Mouse (Mus musculus) heart, embryonic 12.5 days (tissue): ENCODE results near the gene Tm9sf1. TPM values are rescaled to one million over a fixed set of nuclear protein-coding genes. Genes with fewer than 3 reads are reported as not detected.

Source experiments
- ATAC-seq: fragments of 200-750 bp; cut with Nextera tagmentation; 2 replicates; pipeline ENCODE4 v1.8.0; 2017; ENCODE audit warnings: moderate TSS enrichment, moderate library complexity; ENCODE audit not compliant: insufficient number of reproducible peaks, low FRiP score
- H3K27ac ChIP-seq: fragments of 300-500 bp; sonication (generic); 2 replicates; pipeline ENCODE4 v1.5.1; 2016; ENCODE audit warnings: mild to moderate bottlenecking, moderate library complexity; ENCODE audit not compliant: poor library complexity, severe bottlenecking
- H3K27me3 ChIP-seq: fragments of 300-500 bp; sonication (generic); replicated peaks from 2 replicates; pipeline ENCODE4 v1.6.1; 2016; ENCODE audit warnings: mild to moderate bottlenecking, moderate library complexity
- H3K36me3 ChIP-seq: fragments of 300-500 bp; sonication (generic); 2 replicates; pipeline ENCODE4 v1.6.1; 2016; ENCODE audit warnings: mild to moderate bottlenecking, moderate library complexity
- H3K4me1 ChIP-seq: fragments of 300-500 bp; sonication (generic); replicated peaks from 2 replicates; pipeline ENCODE4 v1.6.1; 2016; ENCODE audit warnings: mild to moderate bottlenecking
- H3K4me2 ChIP-seq: fragments of 300-500 bp; sonication (generic); 2 replicates; pipeline ENCODE4 v1.6.1; 2016; ENCODE audit warnings: mild to moderate bottlenecking, moderate library complexity
- H3K4me3 ChIP-seq: fragments of 300-500 bp; sonication (generic); 2 replicates; pipeline ENCODE4 v1.5.1; 2016; ENCODE audit warnings: mild to moderate bottlenecking
- H3K9ac ChIP-seq: fragments of 300-500 bp; sonication (generic); 2 replicates; pipeline ENCODE4 v1.6.1; 2016; ENCODE audit warnings: mild to moderate bottlenecking, moderate library complexity
- H3K9me3 ChIP-seq: fragments of 300-500 bp; sonication (generic); replicated peaks from 2 replicates; pipeline ENCODE4 v1.6.1; 2016; ENCODE audit warnings: mild to moderate bottlenecking, moderate library complexity
- WGBS: fragments of 180-500 bp; shearing (Covaris S2); methylation state at CpG from one replicate; pipeline ENCODE4 v1.1.7; 2016; 5-methylcytosine and 5-hydroxymethylcytosine counted together
- polyA plus RNA-seq: library from polyadenylated mRNA; unstranded; fragments of >200 nt; fragmentation: Nextera tagmentation; extraction: Ambion mirVana; gene quantifications from 2 replicates; pipeline ENCODE4 v1.2.1, GENCODE M21; 2016

Tm9sf1 gene
- polyA plus RNA-seq, 1 experiment from 2014 or later = 86.2 TPM

- H3K27me3 ChIP-seq = no peaks in the 10 kb centered on the region
- no peak overlapping the region for H3K4me2 ChIP-seq
- 83% methylated on average over 5 of the region's 5 CpGs for WGBS
- H3K36me3 ChIP-seq = peaks cover 32% of the 10 kb centered on the region
- peaks cover 25% of the 10 kb centered on the region for H3K4me1 ChIP-seq
- no peak for ATAC-seq
- H3K27ac ChIP-seq = peak overlapping the region; percentile 93
- no peaks in the 10 kb centered on the region for H3K9me3 ChIP-seq
- H3K4me3 ChIP-seq = no peak overlapping the region
- no peak overlapping the region for H3K9ac ChIP-seq
Observed at GRCm38 (mm10) chr14:55658011-55658410, 14.4 kb upstream of the Tm9sf1 start.

GRCm38 (mm10) chr14:55656935-55657334 is 13.3 kb upstream of the Tm9sf1 start:
- Histone ChIP-seq H3K4me1 (peaks cover 25% of the 10 kb centered on the region), H3K4me3 (no peak overlapping the region), H3K9ac (no peak overlapping the region), H3K36me3 (peaks cover 25% of the 10 kb centered on the region), H3K4me2 (0 out of 2 replicates have a peak overlapping the region, but pooled peaks have one; percentile 22), H3K27ac (peak overlapping the region; percentile 93), H3K27me3 (no peaks in the 10 kb centered on the region), H3K9me3 (no peaks in the 10 kb centered on the region)
- ATAC-seq = no peak
- WGBS = 53% methylated on average over 3 of the region's 3 CpGs

- Histone ChIP-seq H3K9ac (no peak overlapping the region), H3K27me3 (no peaks in the 10 kb centered on the region), H3K36me3 (peaks cover 5% of the 10 kb centered on the region; the same call in 1 of the 2 replicates), H3K4me1 (peaks cover 10% of the 10 kb centered on the region; the same call in 1 of the 2 replicates), H3K4me2 (no peak overlapping the region), H3K4me3 (no peak overlapping the region), H3K9me3 (no peaks in the 10 kb centered on the region), H3K27ac (no peak overlapping the region)
- no peak for ATAC-seq
- 70% methylated on average over 7 of the region's 7 CpGs for WGBS
Observed at GRCm38 (mm10) chr14:55651528-55651927, 7.9 kb upstream of the Tm9sf1 start.

- no peaks in the 10 kb centered on the region for H3K27me3 ChIP-seq
- 85% methylated on average over 2 of the region's 2 CpGs for WGBS
- H3K4me3 ChIP-seq = no peak within 1 kb of the TSS
- no peak within 1 kb of the TSS for H3K4me2 ChIP-seq
- H3K36me3 ChIP-seq = peaks cover 14% of the 10 kb centered on the region; the same call in 1 of the 2 replicates
- no peak within 1 kb of the TSS for H3K27ac ChIP-seq
- no peak within 1 kb of the TSS for H3K9ac ChIP-seq
- no peaks in the 10 kb centered on the region for H3K9me3 ChIP-seq
- ATAC-seq = no peak
- H3K4me1 ChIP-seq = peaks cover 14% of the 10 kb centered on the region
Observed at GRCm38 (mm10) chr14:55649884-55650283, 6.3 kb upstream of the Tm9sf1 start, which contains the start of gene Tssk4. Gene Tssk4, plus strand, starts transcription at chr14:55650184.

DNA sequence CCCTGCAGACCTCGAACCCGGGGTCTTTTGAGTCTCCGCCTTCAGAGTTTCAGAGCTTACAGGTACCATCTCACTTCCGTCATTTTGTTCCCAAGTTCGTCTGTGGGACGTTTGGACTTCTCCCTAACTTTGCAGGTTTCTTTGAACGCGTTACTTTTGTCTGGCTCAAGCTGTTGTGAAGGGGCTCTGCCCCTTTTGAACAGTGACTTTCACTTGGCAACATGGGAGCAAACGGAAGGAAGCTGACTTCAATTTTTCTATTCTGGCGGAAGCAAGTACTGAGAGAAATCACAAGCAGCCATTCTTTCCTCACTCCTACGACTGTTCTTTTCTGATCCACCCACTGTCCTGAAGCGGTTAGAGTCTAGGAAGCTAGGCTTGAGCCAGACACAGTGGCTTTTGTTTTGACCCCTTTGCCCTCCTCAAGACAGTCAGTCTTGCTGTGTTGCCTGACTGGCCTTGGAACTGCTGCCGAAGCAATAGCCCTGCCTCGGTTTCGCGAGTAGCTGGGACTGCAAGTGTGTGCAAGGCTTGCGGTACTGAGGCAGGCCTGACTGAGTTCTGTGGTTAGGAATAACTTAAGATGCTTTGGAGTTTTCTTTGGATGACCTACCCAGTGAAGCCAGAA is 769 bp upstream of the Tm9sf1 start:
- peak overlapping the region; percentile 88 for H3K4me2 ChIP-seq
- no peaks in the 10 kb centered on the region for H3K27me3 ChIP-seq
- H3K27ac ChIP-seq = peak overlapping the region; percentile 68
- WGBS = 32% methylated on average over 17 of the region's 17 CpGs
- no peak for ATAC-seq
- peak overlapping the region; percentile 73 for H3K4me3 ChIP-seq
- H3K9me3 ChIP-seq = no peaks in the 10 kb centered on the region
- H3K9ac ChIP-seq = peak overlapping the region; percentile 82
- H3K36me3 ChIP-seq = peaks cover 37% of the 10 kb centered on the region
- H3K4me1 ChIP-seq = peaks cover 31% of the 10 kb centered on the region

- no peaks in the 10 kb centered on the region for H3K9me3 ChIP-seq
- 20% methylated on average over 8 of the region's 8 CpGs for WGBS
- H3K27me3 ChIP-seq = no peaks in the 10 kb centered on the region
- H3K36me3 ChIP-seq = peaks cover 54% of the 10 kb centered on the region
- H3K27ac ChIP-seq = peak overlapping the region; percentile 90
- H3K9ac ChIP-seq = peak overlapping the region; percentile 82
- H3K4me1 ChIP-seq = peaks cover 31% of the 10 kb centered on the region
- ATAC-seq = no peak; the same call in 1 of the 2 replicates
- H3K4me3 ChIP-seq = peak overlapping the region; percentile 73
- peak overlapping the region; percentile 88 for H3K4me2 ChIP-seq
Observed at GRCm38 (mm10) chr14:55642679-55643059, 937 bp downstream of the Tm9sf1 start.

DNA sequence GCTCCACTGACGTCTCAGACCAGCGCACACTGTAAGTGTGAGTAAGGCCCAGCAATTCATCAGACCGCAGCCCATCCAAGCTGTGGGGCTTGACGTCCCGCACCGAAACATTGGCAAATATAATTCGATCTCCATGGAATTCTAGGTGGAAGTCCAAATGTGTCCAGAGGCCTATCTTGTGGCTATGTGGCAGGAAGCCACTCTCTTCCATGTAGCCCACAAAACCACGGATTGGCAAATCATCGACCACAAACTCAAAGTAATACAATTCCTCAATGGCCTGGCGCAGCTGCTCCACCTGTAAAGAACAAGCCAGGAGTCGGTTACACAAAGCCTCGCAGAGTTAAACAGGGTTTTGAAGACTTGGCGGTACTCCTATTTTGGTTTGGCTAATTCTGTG is 2.3 kb downstream of the Tm9sf1 start:
- 94% methylated on average over 13 of the region's 13 CpGs for WGBS
- no peak overlapping the region for H3K27ac ChIP-seq
- peaks cover 59% of the 10 kb centered on the region for H3K36me3 ChIP-seq
- no peak overlapping the region for H3K4me2 ChIP-seq
- no peak overlapping the region for H3K9ac ChIP-seq
- no peak for ATAC-seq
- H3K27me3 ChIP-seq = no peaks in the 10 kb centered on the region
- no peaks in the 10 kb centered on the region for H3K9me3 ChIP-seq
- no peak overlapping the region for H3K4me3 ChIP-seq
- peaks cover 29% of the 10 kb centered on the region for H3K4me1 ChIP-seq

- Histone ChIP-seq H3K4me1 (peaks cover 29% of the 10 kb centered on the region), H3K27me3 (no peaks in the 10 kb centered on the region), H3K27ac (no peak overlapping the region), H3K36me3 (peaks cover 58% of the 10 kb centered on the region), H3K9me3 (no peaks in the 10 kb centered on the region), H3K4me3 (no peak overlapping the region), H3K9ac (no peak overlapping the region), H3K4me2 (no peak overlapping the region)
- no peak for ATAC-seq
- 98% methylated on average over 14 of the region's 14 CpGs for WGBS
Observed at GRCm38 (mm10) chr14:55640816-55641215, 2.8 kb downstream of the Tm9sf1 start.

DNA sequence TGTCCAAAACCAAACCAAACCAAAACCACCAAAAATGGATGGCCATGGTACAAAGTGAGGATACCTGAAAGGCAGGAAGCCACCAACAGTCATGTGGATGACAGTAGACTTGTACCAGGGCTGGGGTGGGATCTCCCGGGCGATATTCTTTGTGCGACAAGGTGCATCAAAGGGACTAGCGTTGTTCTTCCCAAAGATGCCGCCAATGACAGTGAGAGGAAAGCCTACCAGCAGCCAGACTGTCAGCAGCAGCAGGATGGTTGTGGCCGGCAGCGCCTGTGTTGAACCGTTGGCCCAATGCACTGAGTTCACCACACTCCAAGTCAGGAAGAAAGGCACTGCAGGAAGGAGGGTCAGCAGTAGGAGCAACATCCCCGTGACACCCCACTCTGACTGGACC is 5.8 kb downstream of the Tm9sf1 start, which contains the start of gene Gm49378:
Gm49378 (minus strand) TSS at position 101 of the 400 bp plus-strand sequence.
- ATAC-seq = no peak
- Histone ChIP-seq H3K4me3 (no peak within 1 kb of the TSS), H3K4me1 (peaks cover 27% of the 10 kb centered on the region), H3K36me3 (peaks cover 70% of the 10 kb centered on the region), H3K4me2 (no peak within 1 kb of the TSS), H3K9me3 (no peaks in the 10 kb centered on the region), H3K9ac (no peak within 1 kb of the TSS), H3K27ac (no peak within 1 kb of the TSS), H3K27me3 (no peaks in the 10 kb centered on the region)
- 94% methylated on average over 9 of the region's 9 CpGs for WGBS

DNA sequence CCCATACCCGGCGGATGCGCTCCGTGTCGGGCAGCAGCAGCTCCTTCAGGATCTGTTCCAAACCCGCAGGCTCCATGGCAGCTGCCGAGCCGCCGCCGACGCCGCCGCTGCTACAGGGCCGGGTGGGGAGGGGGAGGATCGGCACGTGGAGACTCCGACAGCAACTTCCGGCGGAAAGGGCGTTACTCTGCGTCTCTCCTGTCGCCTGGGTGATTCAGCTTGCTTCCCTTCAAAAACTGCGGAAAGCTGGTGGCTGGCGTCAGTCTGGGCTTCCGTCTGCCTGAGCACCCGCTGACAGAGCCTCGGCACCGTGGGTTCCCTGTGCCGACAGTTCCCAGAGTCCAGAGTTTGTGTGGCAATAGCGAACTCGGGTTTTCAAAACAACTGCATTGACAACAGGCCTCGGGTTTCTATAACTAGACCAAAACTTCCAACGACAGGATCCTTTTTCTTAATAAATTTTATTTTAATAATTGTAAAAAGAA is 8.0 kb downstream of the Tm9sf1 start, which contains the start of gene Ipo4:
Ipo4 (minus strand) TSS at position 435 of the 485 bp plus-strand sequence.
- Histone ChIP-seq H3K27me3 (no peaks in the 10 kb centered on the region), H3K9ac (peak within 1 kb of the TSS; percentile 90), H3K36me3 (peaks cover 81% of the 10 kb centered on the region), H3K9me3 (no peaks in the 10 kb centered on the region), H3K27ac (peak within 1 kb of the TSS; percentile 79), H3K4me3 (peak within 1 kb of the TSS; percentile 89), H3K4me2 (peak within 1 kb of the TSS; percentile 98), H3K4me1 (peaks cover 18% of the 10 kb centered on the region)
- ATAC-seq = peak; percentile 86
- 1% methylated on average over 31 of the region's 33 CpGs for WGBS

- Histone ChIP-seq H3K4me2 (peak overlapping the region; percentile 98), H3K4me1 (peaks cover 18% of the 10 kb centered on the region), H3K4me3 (peak overlapping the region; percentile 89), H3K27me3 (no peaks in the 10 kb centered on the region), H3K9ac (peak overlapping the region; percentile 90), H3K9me3 (no peaks in the 10 kb centered on the region), H3K27ac (peak overlapping the region; percentile 79), H3K36me3 (peaks cover 81% of the 10 kb centered on the region)
- 4% methylated on average over 23 of the region's 23 CpGs for WGBS
- 0 out of 2 replicates have a peak, but pooled peaks have one; percentile 6 for ATAC-seq
Observed at GRCm38 (mm10) chr14:55634874-55635522, 8.6 kb downstream of the Tm9sf1 start.
